Mouse (Mus musculus) heart, embryonic 13.5 days (tissue): ENCODE data around the gene Cbx3. TPM values are rescaled to one million over a fixed set of nuclear protein-coding genes. Genes with fewer than 3 reads are reported as not detected.

Experiments used
- ATAC-seq: fragments of 200-750 bp; cut with Nextera tagmentation; 2 replicates; pipeline ENCODE4 v1.8.0; 2017; ENCODE audit warnings: moderate TSS enrichment; ENCODE audit not compliant: insufficient number of reproducible peaks, low FRiP score, low TSS enrichment; ENCODE audit errors: extremely low read depth
- H3K27ac ChIP-seq: fragments of 300-500 bp; sonication (generic); replicated peaks from 2 replicates; pipeline ENCODE4 v1.5.1; 2015; ENCODE audit warnings: moderate library complexity, mild to moderate bottlenecking, inconsistent platforms
- H3K27me3 ChIP-seq: fragments of 300-500 bp; sonication (generic); replicated peaks from 2 replicates; pipeline ENCODE4 v1.6.1; 2015; ENCODE audit warnings: mild to moderate bottlenecking, inconsistent platforms
- H3K36me3 ChIP-seq: fragments of 300-500 bp; sonication (generic); 2 replicates; pipeline ENCODE4 v1.6.1; 2015; ENCODE audit warnings: mild to moderate bottlenecking, inconsistent platforms
- H3K4me1 ChIP-seq: fragments of 300-500 bp; sonication (generic); 2 replicates; pipeline ENCODE4 v1.6.1; 2015; ENCODE audit warnings: inconsistent platforms
- H3K4me2 ChIP-seq: fragments of 300-500 bp; sonication (generic); 2 replicates; pipeline ENCODE4 v1.6.1; 2015; ENCODE audit warnings: inconsistent platforms, mild to moderate bottlenecking, moderate library complexity
- H3K4me3 ChIP-seq: fragments of 300-500 bp; sonication (generic); 2 replicates; pipeline ENCODE4 v1.5.1; 2015; ENCODE audit warnings: moderate library complexity, mild to moderate bottlenecking, inconsistent platforms
- H3K9ac ChIP-seq: fragments of 300-500 bp; sonication (generic); 2 replicates; pipeline ENCODE4 v1.6.1; 2015; ENCODE audit warnings: inconsistent platforms, mild to moderate bottlenecking, moderate library complexity
- H3K9me3 ChIP-seq: fragments of 300-500 bp; sonication (generic); 2 replicates; pipeline ENCODE4 v1.6.1; 2016; ENCODE audit warnings: inconsistent platforms
- WGBS: fragments of 180-500 bp; shearing (Covaris S2); methylation state at CpG from one replicate; pipeline ENCODE4 v1.1.7; 2015; ENCODE audit warnings: mixed read lengths; 5-methylcytosine and 5-hydroxymethylcytosine counted together
- polyA plus RNA-seq: library from polyadenylated mRNA; unstranded; fragments of >200 nt; fragmentation: Nextera tagmentation; extraction: Ambion mirVana; gene quantifications from 2 replicates; pipeline ENCODE4 v1.2.1, GENCODE M21; 2015

Cbx3 gene
- polyA plus RNA-seq, 1 experiment from 2014 or later = 320 TPM

GRCm38 (mm10) chr6:51456198-51456597 lies 14.0 kb upstream of the Cbx3 start:
- H3K4me3 ChIP-seq = no peak overlapping the region

GRCm38 (mm10) chr6:51457283-51457682 lies 12.9 kb upstream of the Cbx3 start:
- H3K4me3 ChIP-seq = no peak overlapping the region
- no peak overlapping the region for H3K9ac ChIP-seq
- 0 out of 2 replicates have a peak, but pooled peaks cover 4% of the 10 kb centered on the region for H3K4me1 ChIP-seq
- no peaks in the 10 kb centered on the region for H3K9me3 ChIP-seq
- no peak overlapping the region for H3K27ac ChIP-seq
- H3K36me3 ChIP-seq = peaks cover 45% of the 10 kb centered on the region
- no peak overlapping the region for H3K4me2 ChIP-seq
- 74% methylated on average over 3 of the region's 3 CpGs for WGBS
- no peaks in the 10 kb centered on the region for H3K27me3 ChIP-seq
- no peak for ATAC-seq

More at GRCm38 (mm10) chr6:51456198-51456597, 14.0 kb upstream of the Cbx3 start:
- Histone ChIP-seq H3K4me2 (no peak overlapping the region), H3K27ac (no peak overlapping the region), H3K36me3 (peaks cover 35% of the 10 kb centered on the region), H3K9me3 (no peaks in the 10 kb centered on the region), H3K4me1 (0 out of 2 replicates have a peak, but pooled peaks cover under 1% of the 10 kb centered on the region), H3K9ac (no peak overlapping the region), H3K27me3 (no peaks in the 10 kb centered on the region)
- ATAC-seq = no peak
- 69% methylated on average over 1 of the region's 1 CpGs for WGBS

- H3K27me3 ChIP-seq = no peaks in the 10 kb centered on the region
- ATAC-seq = no peak
- no peaks in the 10 kb centered on the region for H3K9me3 ChIP-seq
- 69% methylated on average over 8 of the region's 8 CpGs for WGBS
- no peak overlapping the region for H3K9ac ChIP-seq
- H3K27ac ChIP-seq = 0 out of 2 replicates have a peak overlapping the region, but pooled peaks have one; percentile 12
- H3K4me2 ChIP-seq = no peak overlapping the region
- peaks cover 48% of the 10 kb centered on the region for H3K36me3 ChIP-seq
- H3K4me1 ChIP-seq = 0 out of 2 replicates have a peak, but pooled peaks cover 4% of the 10 kb centered on the region
- H3K4me3 ChIP-seq = no peak overlapping the region
These were observed 12.3 kb upstream of the Cbx3 start for GRCm38 (mm10) chr6:51457770-51458387.

- no peak for ATAC-seq
- no peak overlapping the region for H3K4me2 ChIP-seq
- H3K4me1 ChIP-seq = peaks cover 12% of the 10 kb centered on the region; the same call in 1 of the 2 replicates
- peaks cover 58% of the 10 kb centered on the region for H3K36me3 ChIP-seq
- 43% methylated on average over 2 of the region's 2 CpGs for WGBS
- no peaks in the 10 kb centered on the region for H3K27me3 ChIP-seq
- no peak overlapping the region for H3K4me3 ChIP-seq
- H3K27ac ChIP-seq = no peak overlapping the region
- no peaks in the 10 kb centered on the region for H3K9me3 ChIP-seq
- H3K9ac ChIP-seq = no peak overlapping the region
These were observed 11.2 kb upstream of the Cbx3 start for GRCm38 (mm10) chr6:51458925-51459312.

GRCm38 (mm10) chr6:51459313-51460020 lies 10.7 kb upstream of the Cbx3 start:
- H3K27me3 ChIP-seq = no peaks in the 10 kb centered on the region
- ATAC-seq = no peak
- H3K4me1 ChIP-seq = peaks cover 13% of the 10 kb centered on the region; the same call in 1 of the 2 replicates
- WGBS = 51% methylated on average over 5 of the region's 5 CpGs
- H3K27ac ChIP-seq = no peak overlapping the region
- peaks cover 63% of the 10 kb centered on the region for H3K36me3 ChIP-seq
- H3K4me2 ChIP-seq = no peak overlapping the region
- H3K4me3 ChIP-seq = no peak overlapping the region
- H3K9me3 ChIP-seq = no peaks in the 10 kb centered on the region
- H3K9ac ChIP-seq = no peak overlapping the region

- Histone ChIP-seq H3K4me2 (no peak overlapping the region), H3K9ac (no peak overlapping the region), H3K27ac (no peak overlapping the region), H3K4me3 (no peak overlapping the region), H3K27me3 (no peaks in the 10 kb centered on the region), H3K4me1 (peaks cover 14% of the 10 kb centered on the region), H3K36me3 (peaks cover 69% of the 10 kb centered on the region), H3K9me3 (no peaks in the 10 kb centered on the region)
- WGBS = 74% methylated on average over 4 of the region's 4 CpGs
- no peak for ATAC-seq
These were observed 10.2 kb upstream of the Cbx3 start for GRCm38 (mm10) chr6:51460021-51460360.

GRCm38 (mm10) chr6:51460363-51460762 lies 9.8 kb upstream of the Cbx3 start:
- H3K9me3 ChIP-seq = no peaks in the 10 kb centered on the region
- ATAC-seq = no peak
- 83% methylated on average over 3 of the region's 3 CpGs for WGBS
- no peak overlapping the region for H3K4me2 ChIP-seq
- no peaks in the 10 kb centered on the region for H3K27me3 ChIP-seq
- peaks cover 72% of the 10 kb centered on the region for H3K36me3 ChIP-seq
- peaks cover 16% of the 10 kb centered on the region for H3K4me1 ChIP-seq
- H3K27ac ChIP-seq = no peak overlapping the region
- no peak overlapping the region for H3K4me3 ChIP-seq
- no peak overlapping the region for H3K9ac ChIP-seq

- peak overlapping the region; percentile 100 for H3K9ac ChIP-seq
- WGBS = 2% methylated on average over 2 of the region's 2 CpGs
- H3K27ac ChIP-seq = no peak overlapping the region
- peak overlapping the region; percentile 77 for H3K4me2 ChIP-seq
- peaks cover 40% of the 10 kb centered on the region for H3K4me1 ChIP-seq
- peaks cover 53% of the 10 kb centered on the region for H3K36me3 ChIP-seq
- peak overlapping the region; percentile 94 for H3K4me3 ChIP-seq
- no peak for ATAC-seq
- no peaks in the 10 kb centered on the region for H3K9me3 ChIP-seq
- no peaks in the 10 kb centered on the region for H3K27me3 ChIP-seq
These were observed 2.5 kb upstream of the Cbx3 start for GRCm38 (mm10) chr6:51467649-51468048.

GRCm38 (mm10) chr6:51468891-51469561 lies 1.1 kb upstream of the Cbx3 start:
- under 1% methylated on average over 63 of the region's 63 CpGs for WGBS
- Histone ChIP-seq H3K9ac (peak overlapping the region; percentile 100), H3K9me3 (no peaks in the 10 kb centered on the region), H3K4me1 (peaks cover 41% of the 10 kb centered on the region), H3K4me2 (peak overlapping the region; percentile 77), H3K27me3 (no peaks in the 10 kb centered on the region), H3K27ac (peak overlapping the region; percentile 100), H3K4me3 (peak overlapping the region; percentile 94), H3K36me3 (peaks cover 54% of the 10 kb centered on the region)
- ATAC-seq = 0 out of 2 replicates have a peak, but pooled peaks have one; percentile 5

- WGBS = under 1% methylated on average over 63 of the region's 63 CpGs
These were observed 347 bp upstream of the Cbx3 start, which contains the start of gene Hnrnpa2b1 for GRCm38 (mm10) chr6:51469715-51470310. TSS of gene Hnrnpa2b1 (minus strand) at chr6:51469894.

GRCm38 (mm10) chr6:51471179-51471505 lies 982 bp downstream of the Cbx3 start:
- Histone ChIP-seq H3K27me3 (no peaks in the 10 kb centered on the region), H3K9ac (peak overlapping the region; percentile 99), H3K27ac (peak overlapping the region; percentile 100), H3K4me1 (peaks cover 31% of the 10 kb centered on the region), H3K9me3 (no peaks in the 10 kb centered on the region), H3K36me3 (peaks cover 54% of the 10 kb centered on the region), H3K4me2 (peak overlapping the region; percentile 77), H3K4me3 (peak overlapping the region; percentile 94)
- under 1% methylated on average over 10 of the region's 10 CpGs for WGBS
- no peak for ATAC-seq

More at GRCm38 (mm10) chr6:51469715-51470310, 347 bp upstream of the Cbx3 start, which contains the start of gene Hnrnpa2b1:
- peaks cover 41% of the 10 kb centered on the region for H3K4me1 ChIP-seq
- H3K9me3 ChIP-seq = no peaks in the 10 kb centered on the region
- H3K4me3 ChIP-seq = peak within 1 kb of the TSS; percentile 94
- H3K4me2 ChIP-seq = peak within 1 kb of the TSS; percentile 77
- H3K36me3 ChIP-seq = peaks cover 55% of the 10 kb centered on the region
- H3K27me3 ChIP-seq = no peaks in the 10 kb centered on the region
- peak within 1 kb of the TSS; percentile 100 for H3K9ac ChIP-seq
- peak within 1 kb of the TSS; percentile 100 for H3K27ac ChIP-seq
- ATAC-seq = peak; percentile 82
